Mouse (Mus musculus) kidney, adult 2 months (tissue): ENCODE results near the gene Lancl3.

Experiments used
- CTCF ChIP-seq: fragments of 200-500 bp; conservative IDR thresholded peaks from 2 replicates; pipeline ENCODE4 v1.5.1; 2011; ENCODE audit warnings: low read depth, mild to moderate bottlenecking, control low read depth, low read length, moderate library complexity, mixed read lengths; ENCODE audit not compliant: insufficient read depth, insufficient read length
- POLR2A ChIP-seq: fragments of 200-500 bp; IDR thresholded peaks from one replicate; pipeline ENCODE4 v1.6.1; 2011; ENCODE audit warnings: low read depth, low read length, control low read depth

- TF ChIP-seq POLR2A (no peak), CTCF (no peak)
Observed at GRCm38 (mm10) chrX:9259267-9259666, 59.6 kb downstream of the Lancl3 start.
